In genomic region chr7:143544368-143544767, GRCm38 (mm10) we compare ENCODE assay signal across 8 mouse cellular contexts. TPM values are rescaled to one million over a fixed set of nuclear protein-coding genes. Genes with fewer than 3 reads are reported as not detected.
DNase-seq lines count a peak whose midpoint lies in the region; ATAC-seq lines count a peak whose summit lies in the region.

No protein-coding gene starts in this region.

- 95% methylated on average over 2 of the region's 2 CpGs for WGBS in heart, embryonic 11.5 days (ENCODE audit: insufficient replicate concordance)
- 94% methylated on average over 2 of the region's 2 CpGs for whole genome bisulfite sequencing in neural tube, embryonic 11.5 days
- WGBS in heart, embryonic 10.5 days = 93% methylated on average over 2 of the region's 2 CpGs

- H3K9ac ChIP-seq in heart, embryonic 11.5 days (ENCODE audit: low read depth, low read length) = no peak overlapping the region
- no peak overlapping the region for H3K9ac ChIP-seq in neural tube, embryonic 11.5 days (ENCODE audit: low read length)

- intact Hi-C loops in heart, postnatal 25 days (cut with DNase I) = no loop called here

- H3K27ac ChIP-seq in heart, embryonic 11.5 days (ENCODE audit: low read depth, low read length) = no peak overlapping the region
- no peak overlapping the region for H3K27ac ChIP-seq in neural tube, embryonic 11.5 days (ENCODE audit: low read depth, low read length)
- H3K27ac ChIP-seq in heart, embryonic 10.5 days = no peak overlapping the region

- H3K4me3 ChIP-seq in heart, embryonic 11.5 days (ENCODE audit: low read depth, low read length) = no peak overlapping the region
- H3K4me3 ChIP-seq in neural tube, embryonic 11.5 days (ENCODE audit: low read depth, low read length) = no peak overlapping the region
- H3K4me3 ChIP-seq in heart, embryonic 10.5 days = no peak overlapping the region

- DNase-seq in heart, postnatal 4 days = peak; percentile 48
- DNase-seq in testis, postnatal 10 days (ENCODE audit: low spot score) = peak; percentile 63
- no peak for DNase-seq in testis, postnatal 14 days (ENCODE audit: low spot score)
- peak; percentile 43 for DNase-seq in embryo, embryonic 11 days
- DNase-seq in neural tube, embryonic 11.5 days (ENCODE audit: low spot score) = peak; percentile 35
- no peak for DNase-seq in heart, postnatal 25 days (ENCODE audit: low spot score)
- no peak for DNase-seq in heart, embryonic 10.5 days (ENCODE audit: low spot score)

- ATAC-seq in heart, embryonic 11.5 days (replicated peaks; ENCODE audit: insufficient number of reproducible peaks, low FRiP score, low TSS enrichment) = no peak
- ATAC-seq in neural tube, embryonic 11.5 days (ENCODE audit: insufficient read depth, low FRiP score, low TSS enrichment) = no peak

- no peaks in the 10 kb centered on the region for H3K9me3 ChIP-seq in heart, embryonic 11.5 days (replicated peaks; ENCODE audit: control insufficient read depth, low read length)
- H3K9me3 ChIP-seq in neural tube, embryonic 11.5 days (ENCODE audit: control insufficient read depth, low read length) = no peaks in the 10 kb centered on the region
- H3K9me3 ChIP-seq in heart, embryonic 10.5 days = no peaks in the 10 kb centered on the region

- peaks cover 10% of the 10 kb centered on the region; the same call in 1 of the 2 replicates for H3K4me1 ChIP-seq in heart, embryonic 11.5 days (ENCODE audit: control insufficient read depth, insufficient read depth, low read length)
- H3K4me1 ChIP-seq in neural tube, embryonic 11.5 days (ENCODE audit: control insufficient read depth, insufficient read depth, low read length) = peaks cover 8% of the 10 kb centered on the region; the same call in 1 of the 2 replicates
- H3K4me1 ChIP-seq in heart, embryonic 10.5 days = peaks cover 19% of the 10 kb centered on the region; the same call in 1 of the 2 replicates

- no peaks in the 10 kb centered on the region for H3K27me3 ChIP-seq in heart, embryonic 11.5 days (ENCODE audit: control insufficient read depth, insufficient read depth, low read length)
- H3K27me3 ChIP-seq in neural tube, embryonic 11.5 days (ENCODE audit: control insufficient read depth, insufficient read depth, low read length) = no peaks in the 10 kb centered on the region
- H3K27me3 ChIP-seq in heart, embryonic 10.5 days (ENCODE audit: insufficient read depth, poor library complexity, severe bottlenecking) = no peaks in the 10 kb centered on the region

- H3K36me3 ChIP-seq in heart, embryonic 11.5 days (ENCODE audit: control insufficient read depth, insufficient read depth, low read length) = no peaks in the 10 kb centered on the region
- no peaks in the 10 kb centered on the region for H3K36me3 ChIP-seq in neural tube, embryonic 11.5 days (ENCODE audit: control insufficient read depth, insufficient read depth, low read length)
- peaks cover 7% of the 10 kb centered on the region; the same call in 1 of the 2 replicates for H3K36me3 ChIP-seq in heart, embryonic 10.5 days

- no peak overlapping the region for H3K4me2 ChIP-seq in heart, embryonic 11.5 days
- H3K4me2 ChIP-seq in neural tube, embryonic 11.5 days (ENCODE audit: low read depth) = no peak overlapping the region

RNA-seq across cellular contexts. Expression of gene Nap1l4, which starts 4.5 kb away (rescaled TPM):
- 100 to 1,000 TPM; 203 to 204 TPM for total RNA-seq in heart, postnatal 4 days (2021)
- polyA plus RNA-seq in heart, embryonic 11.5 days (2014; fragmentation: Nextera tagmentation; extraction: Ambion mirVana) = 121 and 176 TPM in 2 replicates
- polyA plus RNA-seq in neural tube, embryonic 11.5 days (2014; fragmentation: Nextera tagmentation; extraction: Ambion mirVana) = 178 and 198 TPM in 2 replicates
- total RNA-seq in heart, postnatal 25 days (2021) = 100 to 1,000 TPM; 171 to 178 TPM
- polyA plus RNA-seq in heart, embryonic 10.5 days (2016; fragmentation: Nextera tagmentation; extraction: Ambion mirVana) = 291 and 318 TPM in 2 replicates

RNA-seq across cellular contexts. Expression of gene Phlda2, which starts 41.4 kb away (rescaled TPM):
- total RNA-seq in heart, postnatal 4 days (2021) = not detected
- 1.3 and 2.6 TPM in 2 replicates for polyA plus RNA-seq in heart, embryonic 11.5 days (2014; fragmentation: Nextera tagmentation; extraction: Ambion mirVana)
- 0.85 and 1.4 TPM in 2 replicates for polyA plus RNA-seq in neural tube, embryonic 11.5 days (2014; fragmentation: Nextera tagmentation; extraction: Ambion mirVana)
- not detected for total RNA-seq in heart, postnatal 25 days (2021)
- polyA plus RNA-seq in heart, embryonic 10.5 days (2016; fragmentation: Nextera tagmentation; extraction: Ambion mirVana) = 2.9 and 9.8 TPM in 2 replicates

RNA-seq across cellular contexts. Expression of gene Cars, which starts 55.5 kb away (rescaled TPM):
- 10 to 100 TPM; 24.5 to 27.1 TPM for total RNA-seq in heart, postnatal 4 days (2021)
- 27.9 and 30.6 TPM in 2 replicates for polyA plus RNA-seq in heart, embryonic 11.5 days (2014; fragmentation: Nextera tagmentation; extraction: Ambion mirVana)
- 65.2 and 68.5 TPM in 2 replicates for polyA plus RNA-seq in neural tube, embryonic 11.5 days (2014; fragmentation: Nextera tagmentation; extraction: Ambion mirVana)
- 10 to 100 TPM; 18.3 to 18.4 TPM for total RNA-seq in heart, postnatal 25 days (2021)
- 41.7 and 58.0 TPM in 2 replicates for polyA plus RNA-seq in heart, embryonic 10.5 days (2016; fragmentation: Nextera tagmentation; extraction: Ambion mirVana)

Comparison
In these comparisons a context has a peak if more than half of its experiments do, and no peak if none do; other contexts are left out.
1. DNase-seq: peak in heart, postnatal 4 days (single experiment), testis, postnatal 10 days (single experiment), embryo, embryonic 11 days (single experiment) and neural tube, embryonic 11.5 days (single experiment); none in testis, postnatal 14 days (single experiment), heart, postnatal 25 days (single experiment) and heart, embryonic 10.5 days (single experiment).